Mouse (Mus musculus) left cerebral cortex, postnatal 14 days (tissue): ENCODE results near the gene Ntm. TPM values are rescaled to one million over a fixed set of nuclear protein-coding genes. Genes with fewer than 3 reads are reported as not detected.

Experiments
- DNase-seq, 2 experiments: peaks; one replicate each; pipeline ENCODE4 v3.0.0; 2021 to 2022; ENCODE audit warnings: low spot score in 2 of 2, mixed read lengths in 1 of 2
- intact Hi-C: fragments of 180-260 bp; cut with DNase I; formaldehyde crosslinking; loops from one replicate; pipeline ENCODE4 v1.15.1; 2025
- total RNA-seq, 2 experiments: library from RNA; stranded (reverse); gene quantifications; 2 replicates each; pipeline ENCODE4 v1.2.3; 2021

Gene Ntm
- total RNA-seq, 2 experiments from 2014 or later = 351 to 370 TPM

DNA sequence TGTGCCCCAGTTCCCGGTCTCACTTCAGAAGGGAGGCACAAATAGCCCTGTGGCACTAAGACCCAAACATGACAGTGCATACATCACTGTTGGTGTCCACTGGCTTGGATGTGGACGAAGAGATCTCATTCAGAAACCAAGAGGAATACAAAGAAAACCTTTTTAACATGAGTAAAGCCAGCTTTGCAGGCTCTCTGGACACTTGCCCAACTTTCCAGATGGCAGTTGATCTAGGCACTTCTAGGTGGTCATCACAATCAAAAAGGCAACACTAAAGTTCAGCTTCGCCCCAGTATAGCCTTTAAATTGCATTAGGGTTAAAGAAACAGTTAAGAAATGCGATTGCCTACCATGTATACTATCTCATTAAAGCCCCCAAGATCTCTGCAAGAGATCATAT, 264.7 kb downstream of the Ntm start:
- intact Hi-C loops = no loop called here
- DNase-seq = no peak

DNA sequence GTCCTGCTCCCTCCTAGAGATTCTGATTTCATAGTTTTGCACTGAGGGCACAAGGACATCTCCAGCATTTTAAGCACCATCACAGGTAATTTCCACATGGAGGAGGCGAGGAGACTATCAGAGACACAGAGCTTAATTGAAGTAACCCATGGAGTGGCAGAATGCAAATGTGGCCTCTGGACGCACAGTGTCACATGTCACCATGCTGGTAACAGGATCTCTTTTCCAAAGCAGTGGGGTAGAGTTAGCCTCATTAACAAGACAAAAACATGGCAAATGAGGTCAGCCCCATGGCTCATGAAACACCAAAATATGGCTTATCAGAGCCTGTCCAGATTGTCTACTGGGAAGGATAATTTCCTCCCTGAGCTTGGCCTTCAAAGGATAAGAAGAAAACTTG, 268.8 kb downstream of the Ntm start:
- intact Hi-C loops = no loop called here
- DNase-seq = no peak

- intact Hi-C loops = no loop called here
- DNase-seq = no peak
These were observed 271.6 kb downstream of the Ntm start for GRCm38 (mm10) chr9:29691186-29691855.

DNA sequence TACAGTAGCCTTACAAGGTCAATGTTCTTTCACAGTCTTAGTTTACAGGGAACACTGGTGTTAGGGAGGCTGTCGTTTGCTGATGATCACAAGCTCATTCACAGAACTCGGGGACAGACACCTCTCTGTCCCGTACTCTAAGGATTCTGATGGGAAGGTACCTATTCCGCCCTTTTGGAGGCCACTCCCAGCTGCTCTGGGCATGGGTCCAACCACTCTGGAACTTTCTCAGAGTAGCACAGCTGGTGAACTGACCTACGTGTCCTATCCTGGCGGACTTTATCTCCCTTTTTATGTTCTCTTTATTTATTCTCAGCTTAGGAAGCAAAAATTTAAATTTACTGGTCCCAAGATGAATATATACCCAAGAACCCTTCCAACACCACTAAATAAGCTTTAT, 280.7 kb downstream of the Ntm start:
- intact Hi-C loops = no loop called here
- DNase-seq = no peak

DNA sequence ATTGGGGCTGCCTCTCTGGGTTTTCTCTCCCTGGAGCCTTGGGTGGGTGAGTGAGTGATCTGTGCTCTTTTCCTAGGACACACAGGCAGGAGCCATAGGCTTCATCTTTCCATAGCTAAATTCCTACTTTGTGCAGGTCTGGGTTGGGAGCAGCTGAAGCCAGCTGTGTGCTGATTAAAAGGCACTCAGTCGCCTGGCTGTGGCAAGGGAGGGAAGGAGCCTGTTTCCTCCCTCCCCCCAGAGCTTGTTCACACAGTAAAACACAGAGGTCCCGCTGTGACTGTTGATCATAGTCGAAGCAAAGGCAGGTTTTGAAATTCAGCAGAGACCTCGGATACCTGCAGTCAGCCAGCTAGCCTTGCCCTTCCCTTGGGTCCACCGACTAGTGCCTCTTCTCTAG, 282.3 kb downstream of the Ntm start:
- DNase-seq = no peak
- intact Hi-C loops = no loop called here

- intact Hi-C loops = no loop called here
- DNase-seq = no peak
These were observed 289.0 kb downstream of the Ntm start for GRCm38 (mm10) chr9:29673911-29674310.

- DNase-seq = no peak
- intact Hi-C loops = no loop called here
These were observed 291.1 kb downstream of the Ntm start for GRCm38 (mm10) chr9:29671861-29672260.

GRCm38 (mm10) chr9:29663286-29663685, 299.7 kb downstream of the Ntm start:
- DNase-seq = no peak
- intact Hi-C loops = loop anchor here (5.0 to 10.0 kb wide), 5 partner anchors 134 to 649 kb away; partner anchors contain the start of gene Ntm

- intact Hi-C loops = loop anchor here (2.0 to 10.0 kb wide), 6 partner anchors 136 to 761 kb away; partner anchors contain the start of gene Ntm
- DNase-seq = peak; percentile 64 to 67
These were observed 301.3 kb downstream of the Ntm start for GRCm38 (mm10) chr9:29661468-29662145.

GRCm38 (mm10) chr9:29660059-29660613, 302.8 kb downstream of the Ntm start:
- intact Hi-C loops = loop anchor here (2.0 to 10.0 kb wide), 6 partner anchors 137 to 763 kb away; partner anchors contain the start of gene Ntm
- no peak for DNase-seq

DNA sequence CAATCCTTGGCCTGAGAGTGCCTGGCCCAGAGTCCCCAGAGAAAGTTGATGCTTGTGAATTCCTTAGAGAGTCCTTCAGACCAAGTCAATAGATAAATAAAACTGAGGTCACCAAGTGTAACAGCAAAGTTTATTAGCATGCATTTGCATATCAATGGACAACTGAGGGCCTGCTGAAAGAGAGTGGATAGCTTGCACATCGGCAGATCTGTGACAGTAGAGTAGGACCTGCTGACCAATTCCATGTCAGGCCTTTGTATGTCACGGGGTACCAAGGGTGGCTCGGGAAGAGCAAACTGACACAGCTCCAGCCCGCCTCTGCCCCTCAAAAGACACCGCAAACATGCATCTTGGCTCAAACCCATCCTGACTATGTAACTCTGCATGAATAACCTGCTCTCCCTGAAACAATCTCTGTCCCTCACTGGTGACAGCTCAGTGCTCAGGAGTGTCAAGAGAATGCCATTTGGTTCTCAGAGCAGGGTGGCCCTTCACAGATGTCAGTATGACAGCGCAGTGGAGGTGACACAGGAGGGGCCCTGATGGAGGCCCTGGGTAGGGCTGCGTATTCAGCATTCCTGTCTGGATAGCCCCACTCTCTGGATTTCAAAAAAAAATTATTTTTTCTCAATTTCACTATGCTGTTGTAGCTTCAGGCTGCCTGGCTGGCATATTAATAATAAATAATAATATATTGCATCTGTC, 305.0 kb downstream of the Ntm start:
- intact Hi-C loops = no loop called here
- no peak for DNase-seq

DNA sequence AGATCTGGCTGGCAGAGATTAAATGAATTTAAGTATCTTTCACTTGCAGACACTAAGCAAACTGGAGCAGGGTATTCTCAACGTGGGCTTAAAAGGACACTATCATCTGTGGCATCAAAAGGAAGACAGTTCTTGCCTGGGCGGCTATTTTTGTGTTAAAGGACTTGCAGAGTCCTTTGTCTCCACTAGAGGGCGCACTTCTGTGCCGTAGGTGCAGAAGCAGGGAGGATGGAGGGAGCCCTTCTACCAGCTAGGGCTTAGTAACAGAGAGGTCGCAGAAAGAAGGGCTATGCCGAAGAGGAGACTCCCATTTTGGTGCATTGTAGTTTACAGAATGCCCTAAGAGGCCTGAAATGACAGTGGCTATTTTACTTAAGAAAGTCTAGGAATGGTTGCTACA, 308.1 kb downstream of the Ntm start:
- intact Hi-C loops = no loop called here
- DNase-seq = peak; percentile 59 to 67

DNA sequence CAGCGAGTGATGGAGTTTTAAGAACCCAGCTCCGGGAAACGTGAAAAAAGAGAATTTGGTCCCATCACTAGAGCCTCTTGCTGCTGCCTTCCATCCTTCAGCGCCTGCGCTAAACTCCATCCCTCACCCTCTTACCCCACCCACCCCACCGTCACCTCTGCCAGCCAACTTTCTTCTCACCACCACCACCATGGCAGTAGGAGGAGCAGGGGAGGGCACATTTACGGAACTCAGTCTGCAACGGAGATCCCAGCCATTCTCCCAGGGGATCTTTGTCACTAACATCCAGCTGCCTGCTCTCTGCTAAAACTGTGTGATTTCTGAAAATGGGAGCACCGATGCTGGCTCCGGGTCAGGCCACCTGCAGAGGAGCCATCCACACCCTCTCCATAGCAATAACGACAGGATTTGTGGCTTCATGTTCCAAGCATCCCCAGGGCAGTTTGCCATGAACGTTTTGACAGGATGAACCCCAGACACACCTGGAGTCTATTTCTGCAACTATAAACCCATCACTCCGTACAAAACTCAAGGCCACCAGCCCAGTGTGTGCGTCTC, 309.2 kb downstream of the Ntm start:
- DNase-seq = no peak
- intact Hi-C loops = no loop called here

- intact Hi-C loops = no loop called here
- DNase-seq = peak in 1 of 2 experiments; percentile 49
These were observed 310.1 kb downstream of the Ntm start for GRCm38 (mm10) chr9:29652854-29653253.

DNA sequence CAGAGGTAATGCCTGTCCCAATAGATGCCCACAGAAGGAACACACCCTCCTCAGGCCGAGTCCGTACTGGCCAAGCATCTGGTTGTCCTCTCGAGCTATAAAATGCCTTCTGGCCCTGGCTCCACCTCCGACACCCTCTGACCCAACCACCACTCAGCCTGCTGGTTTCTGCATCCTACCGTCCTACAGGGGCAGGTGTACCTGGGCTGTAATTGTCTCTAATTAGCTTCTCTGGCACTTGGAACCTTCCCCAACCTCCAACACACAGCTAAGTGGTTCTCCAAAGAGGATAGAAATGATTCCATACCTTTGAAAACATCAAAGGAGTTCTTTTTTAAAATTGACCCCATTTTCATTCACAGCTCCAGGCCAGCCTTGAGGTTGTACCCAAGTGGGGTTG, 311.1 kb downstream of the Ntm start:
- intact Hi-C loops = loop anchor here (2.0 kb wide), 1 partner anchor 241 kb away; no protein-coding TSS in a partner anchor
- DNase-seq = no peak

DNA sequence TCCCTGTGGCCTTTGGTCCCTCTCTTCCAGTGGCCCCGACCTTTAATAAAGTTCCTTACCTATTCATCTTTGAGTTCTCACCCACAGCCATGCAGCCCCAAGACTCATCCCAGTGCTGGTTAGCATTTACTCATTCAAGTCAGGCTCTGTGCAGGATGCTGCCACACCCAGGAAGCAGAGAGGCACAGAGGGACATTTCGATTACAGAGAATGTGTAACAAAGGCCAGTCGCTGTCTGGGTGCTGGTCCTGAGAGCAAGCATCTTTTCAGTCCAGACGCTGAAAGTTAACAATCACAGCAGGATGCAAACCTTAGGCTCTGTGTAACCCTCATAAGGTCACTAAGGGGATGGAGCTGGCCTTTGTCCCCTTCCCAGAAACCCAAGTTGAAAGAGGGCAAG, 311.7 kb downstream of the Ntm start:
- intact Hi-C loops = loop anchor here (2.0 kb wide), 1 partner anchor 240 kb away; no protein-coding TSS in a partner anchor
- no peak for DNase-seq

DNA sequence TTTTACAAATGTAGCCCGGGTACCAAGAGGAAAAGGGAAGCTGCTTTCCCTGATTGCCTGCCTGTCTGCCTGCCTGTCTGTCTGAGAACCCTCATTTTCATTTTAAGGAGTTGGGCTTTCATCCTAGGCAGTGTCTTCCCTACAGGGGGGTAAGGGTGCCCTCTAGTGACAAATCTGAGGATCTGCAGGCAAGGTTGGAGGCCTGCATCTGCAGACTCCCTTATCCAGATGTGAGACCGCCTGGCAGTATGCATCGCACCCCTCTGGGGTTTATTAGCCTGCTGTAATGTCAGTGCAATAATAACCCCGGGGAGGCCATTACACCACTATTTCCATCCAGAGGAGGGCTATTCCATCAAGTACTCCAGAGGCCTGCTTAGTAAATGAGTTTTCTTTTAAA, 312.3 kb downstream of the Ntm start:
- peak; percentile 52 to 72 for DNase-seq
- intact Hi-C loops = loop anchor here (2.0 kb wide), 1 partner anchor 240 kb away; no protein-coding TSS in a partner anchor

DNA sequence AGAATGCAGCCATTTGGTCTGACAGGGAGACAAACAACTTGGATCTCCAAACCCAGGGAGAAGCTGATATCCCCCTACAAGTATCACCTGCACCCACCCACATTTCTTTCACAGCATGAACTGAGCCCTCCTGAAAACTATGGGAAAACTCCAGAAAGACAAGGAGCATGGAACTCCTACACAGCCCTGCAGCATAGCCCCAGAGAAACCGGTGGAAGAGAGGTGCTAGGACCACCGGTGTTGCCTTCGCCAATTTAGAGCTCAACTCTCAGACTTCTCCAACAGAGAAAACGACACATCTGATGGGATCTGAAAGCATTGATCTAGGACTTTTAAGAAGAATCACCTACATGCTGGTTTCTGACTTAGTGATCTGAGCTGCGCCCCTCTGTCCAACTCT, 312.7 kb downstream of the Ntm start:
- DNase-seq = no peak
- intact Hi-C loops = loop anchor here (2.0 kb wide), 1 partner anchor 239 kb away; no protein-coding TSS in a partner anchor

DNA sequence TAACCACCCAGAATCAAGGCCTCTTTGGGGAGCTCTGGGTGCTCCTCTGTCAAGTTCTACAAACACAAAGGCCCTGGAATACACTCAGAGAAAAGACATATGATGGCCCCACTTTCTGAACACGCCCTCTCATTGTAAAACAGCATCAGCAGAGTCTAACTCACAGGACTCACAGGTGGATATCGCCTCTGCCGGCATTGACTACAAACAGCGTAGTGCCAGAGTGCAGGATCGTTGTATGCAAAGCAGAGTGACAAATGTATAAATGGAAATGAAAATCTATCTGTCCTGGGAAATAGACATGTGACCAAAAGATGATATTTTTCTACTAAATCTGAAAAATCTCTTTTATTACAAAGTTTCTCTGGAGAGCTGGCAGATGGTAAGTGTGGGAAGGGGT, 314.7 kb downstream of the Ntm start:
- intact Hi-C loops = no loop called here
- DNase-seq = no peak

DNA sequence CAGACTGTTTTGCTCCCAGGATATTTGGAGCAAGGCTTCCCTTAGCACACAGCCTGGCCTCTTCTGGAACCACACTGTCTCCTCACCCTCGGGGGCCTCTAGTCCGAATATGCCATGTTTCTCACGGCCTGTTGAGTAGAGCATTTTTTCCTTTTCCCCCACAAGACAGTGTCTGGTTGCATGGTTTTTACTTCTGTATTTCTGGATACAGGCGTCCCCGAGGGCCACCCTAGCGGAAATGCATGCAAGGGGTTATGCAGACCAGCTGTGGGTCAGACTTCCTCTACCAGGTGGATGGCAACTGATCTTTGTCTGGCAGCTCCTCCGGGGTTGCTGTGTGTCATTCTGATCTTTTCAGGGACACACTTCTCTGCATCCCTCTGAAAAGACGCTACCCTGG, 315.2 kb downstream of the Ntm start:
- intact Hi-C loops = no loop called here

More for the DNA sequence above, 315.2 kb downstream of the Ntm start:
- DNase-seq = no peak
